8 mouse cellular contexts compared by ENCODE assay signal in the genomic region with DNA sequence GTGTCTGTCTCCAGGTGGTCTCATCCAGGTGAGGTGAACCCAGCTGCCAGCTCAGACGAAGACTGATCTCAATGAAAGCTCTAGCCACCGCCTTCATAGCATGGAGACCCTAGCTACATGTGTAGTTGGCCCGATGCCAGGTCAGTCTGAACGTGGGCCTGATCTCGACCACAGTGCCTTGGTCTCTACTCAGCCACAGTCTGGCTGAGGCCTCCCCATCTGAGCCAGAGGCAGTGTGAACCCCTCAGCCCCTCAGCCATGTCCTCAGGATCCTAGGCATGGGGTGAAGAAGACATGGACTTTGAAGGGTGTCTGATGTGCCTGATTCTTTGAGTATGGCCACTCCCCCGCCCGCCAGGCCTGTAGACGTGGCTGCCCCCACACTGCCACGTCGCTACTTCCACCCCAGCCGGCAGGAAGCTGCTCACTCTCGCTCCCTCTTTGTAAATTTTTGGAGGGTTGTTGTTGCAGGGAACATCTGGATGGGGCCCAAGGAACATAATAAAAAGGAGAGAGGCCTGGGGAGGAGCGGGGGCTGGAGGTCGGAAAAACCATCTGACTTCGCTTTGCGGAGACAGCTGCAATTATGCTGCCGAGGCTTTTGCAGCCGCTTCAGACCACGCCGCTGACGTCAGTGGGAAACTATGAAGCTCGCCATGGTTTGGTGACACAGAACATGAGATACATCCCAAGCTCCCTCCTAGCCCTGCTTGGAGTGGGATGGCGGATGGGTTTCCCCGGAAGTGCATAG.
DNase-seq lines count a peak whose midpoint lies in the region; ATAC-seq and TF ChIP-seq lines count a peak whose summit lies in the region.

No protein-coding gene starts in this region.

- peak; percentile 77 for TF ChIP-seq EP300 in heart, postnatal 0 days (IDR thresholded peaks at IDR 0.05; ENCODE audit: low read depth)
- TF ChIP-seq EP300 in liver, postnatal 0 days (IDR thresholded peaks at IDR 0.05; ENCODE audit: low read depth), result no peak

- H3K4me2 ChIP-seq in embryonic facial prominence, embryonic 11.5 days (ENCODE audit: low read depth, low read length), result no peak overlapping the region
- no peak overlapping the region for H3K4me2 ChIP-seq in heart, postnatal 0 days (ENCODE audit: low read depth, low read length)
- H3K4me2 ChIP-seq in liver, postnatal 0 days (ENCODE audit: low read depth, low read length), result no peak overlapping the region

- peaks cover 15% of the 10 kb centered on the region for H3K4me1 ChIP-seq in embryonic facial prominence, embryonic 11.5 days (ENCODE audit: control insufficient read depth, insufficient read depth, low read length)
- no peaks in the 10 kb centered on the region for H3K4me1 ChIP-seq in heart, postnatal 0 days (ENCODE audit: control insufficient read depth, insufficient read depth)
- H3K4me1 ChIP-seq in liver, postnatal 0 days (ENCODE audit: insufficient read depth), result 0 out of 2 replicates have a peak, but pooled peaks cover 15% of the 10 kb centered on the region

- no peaks in the 10 kb centered on the region for H3K9me3 ChIP-seq in embryonic facial prominence, embryonic 11.5 days (replicated peaks; ENCODE audit: control insufficient read depth, low read length)
- no peaks in the 10 kb centered on the region for H3K9me3 ChIP-seq in heart, postnatal 0 days (replicated peaks; ENCODE audit: control insufficient read depth, low read length)
- no peaks in the 10 kb centered on the region for H3K9me3 ChIP-seq in liver, postnatal 0 days (ENCODE audit: low read length)

- no peaks in the 10 kb centered on the region for H3K36me3 ChIP-seq in embryonic facial prominence, embryonic 11.5 days (replicated peaks; ENCODE audit: control insufficient read depth, insufficient read depth, low read depth, low read length)
- no peaks in the 10 kb centered on the region for H3K36me3 ChIP-seq in heart, postnatal 0 days (replicated peaks; ENCODE audit: control insufficient read depth, insufficient read depth, low read length)
- no peaks in the 10 kb centered on the region for H3K36me3 ChIP-seq in liver, postnatal 0 days (replicated peaks; ENCODE audit: insufficient read depth, low read length)

- H3K27ac ChIP-seq in embryonic facial prominence, embryonic 11.5 days (replicated peaks; ENCODE audit: low read depth, low read length), result peak overlapping the region; percentile 76
- H3K27ac ChIP-seq in heart, postnatal 0 days (ENCODE audit: low read depth), result peak overlapping the region; percentile 78
- H3K27ac ChIP-seq in liver, postnatal 0 days (ENCODE audit: low read depth), result no peak overlapping the region

- DNase-seq in NIH3T3 (ENCODE audit: low read depth), result peak; percentile 96
- peak; percentile 79 for DNase-seq in embryonic facial prominence, embryonic 11.5 days (ENCODE audit: low spot score)
- DNase-seq in heart, postnatal 0 days (ENCODE audit: low spot score), result peak; percentile 70
- DNase-seq in liver, postnatal 0 days, result peak; percentile 20
- no peak for DNase-seq in layer of hippocampus, postnatal 14 days (ENCODE audit: low spot score in 2 of 2)
- DNase-seq in frontal cortex, postnatal 25 days (ENCODE audit: low spot score in 2 of 2), result no peak
- DNase-seq in cerebellum, postnatal 4 days (ENCODE audit: low spot score in 2 of 2), result no peak
- DNase-seq in cerebellum, postnatal 36 days, result no peak

- H3K27me3 ChIP-seq in embryonic facial prominence, embryonic 11.5 days (ENCODE audit: control insufficient read depth, insufficient read depth, low read length), result no peaks in the 10 kb centered on the region
- H3K27me3 ChIP-seq in heart, postnatal 0 days (ENCODE audit: control insufficient read depth, insufficient read depth, low read length), result no peaks in the 10 kb centered on the region
- H3K27me3 ChIP-seq in liver, postnatal 0 days (ENCODE audit: insufficient read depth, low read length), result no peaks in the 10 kb centered on the region

- TF ChIP-seq CTCF in heart, postnatal 0 days (IDR thresholded peaks at IDR 0.05; ENCODE audit: low read depth), result no peak
- TF ChIP-seq CTCF in liver, postnatal 0 days (IDR thresholded peaks at IDR 0.05; ENCODE audit: low read depth), result no peak

- WGBS in embryonic facial prominence, embryonic 11.5 days, result 49% methylated on average over 24 of the region's 24 CpGs
- WGBS in heart, postnatal 0 days, result 56% methylated on average over 24 of the region's 24 CpGs
- 70% methylated on average over 24 of the region's 24 CpGs for WGBS in liver, postnatal 0 days (ENCODE audit: insufficient replicate concordance)

- no peak overlapping the region for H3K4me3 ChIP-seq in embryonic facial prominence, embryonic 11.5 days (ENCODE audit: low read depth, low read length)
- no peak overlapping the region for H3K4me3 ChIP-seq in heart, postnatal 0 days (ENCODE audit: low read depth, low read length)
- no peak overlapping the region for H3K4me3 ChIP-seq in liver, postnatal 0 days (ENCODE audit: low read depth, low read length)

- peak overlapping the region; percentile 32 for H3K9ac ChIP-seq in embryonic facial prominence, embryonic 11.5 days (replicated peaks; ENCODE audit: low read length)
- H3K9ac ChIP-seq in heart, postnatal 0 days (replicated peaks; ENCODE audit: low read depth, low read length), result no peak overlapping the region
- no peak overlapping the region for H3K9ac ChIP-seq in liver, postnatal 0 days (replicated peaks)

- 0 out of 2 replicates have a peak, but pooled peaks have one; percentile 46 for ATAC-seq in embryonic facial prominence, embryonic 11.5 days (replicated peaks; ENCODE audit: insufficient number of reproducible peaks, low FRiP score, low TSS enrichment, low read depth)
- ATAC-seq in heart, postnatal 0 days (ENCODE audit: insufficient read depth, low read depth), result peak; percentile 62
- ATAC-seq in liver, postnatal 0 days, result no peak

Comparison
In these comparisons a context has a peak if more than half of its experiments do, and no peak if none do; other contexts are left out.
1. DNase-seq: peak in NIH3T3 (single experiment), embryonic facial prominence, embryonic 11.5 days (single experiment), heart, postnatal 0 days (single experiment) and liver, postnatal 0 days (single experiment); none in layer of hippocampus, postnatal 14 days (0 of 2), frontal cortex, postnatal 25 days (0 of 2), cerebellum, postnatal 4 days (0 of 2) and cerebellum, postnatal 36 days (0 of 2).